Mouse (Mus musculus) kidney, postnatal 36 days (tissue): ENCODE data around the gene Vipr1.
"Not testable (repeated sequence)": the region's sequence is repeated elsewhere in the genome, so short reads cannot be mapped to it uniquely, and the experiment has no call there.

Experiments used
- DNase-seq, 2 experiments: peaks; one replicate each; pipeline ENCODE4 v3.0.0; 2021 to 2022; ENCODE audit warnings: mixed read lengths in 2 of 2

The Vipr1 gene

DNA sequence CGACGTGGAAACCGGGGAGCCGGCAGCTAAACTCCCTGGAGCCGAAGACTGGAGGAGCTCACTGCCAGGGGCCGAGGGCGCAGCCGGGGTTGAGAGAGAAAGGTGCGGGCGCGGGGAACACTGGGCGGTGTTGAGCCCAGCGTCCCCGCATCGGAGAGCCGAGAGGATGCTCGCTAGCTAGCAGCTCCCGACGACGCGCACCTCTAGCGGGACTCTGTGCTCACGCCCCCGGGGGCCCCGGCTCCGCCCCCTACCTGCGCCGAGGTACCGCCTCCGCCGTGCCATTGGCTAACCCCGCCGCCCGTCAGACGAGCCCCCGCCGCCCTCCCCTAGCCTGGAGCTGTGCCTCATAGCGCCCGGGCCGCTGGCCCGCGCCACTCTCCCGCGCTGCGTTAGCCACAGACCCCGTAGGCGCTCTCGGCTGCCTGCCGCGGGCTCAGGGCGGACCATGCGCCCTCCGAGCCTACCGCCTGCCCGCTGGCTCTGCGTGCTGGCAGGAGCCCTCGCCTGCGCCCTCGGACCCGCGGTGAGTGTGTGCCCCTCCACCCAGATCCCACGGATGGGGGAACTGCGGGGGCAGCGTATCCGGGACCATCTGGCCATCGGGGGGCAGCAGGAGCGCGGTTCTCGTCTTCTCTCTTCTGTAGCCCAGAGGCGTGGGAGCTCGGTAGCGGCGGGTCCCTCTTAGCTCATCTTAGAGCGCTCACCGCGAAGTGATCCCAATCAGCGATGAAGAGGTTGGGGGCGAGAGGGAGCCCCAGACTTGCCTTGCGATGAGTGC lies at the start of gene Vipr1:
Gene Vipr1 (plus strand): TSS at position 316 of the 781 bp plus-strand sequence.
- DNase-seq, result peak; percentile 77 to 86

DNA sequence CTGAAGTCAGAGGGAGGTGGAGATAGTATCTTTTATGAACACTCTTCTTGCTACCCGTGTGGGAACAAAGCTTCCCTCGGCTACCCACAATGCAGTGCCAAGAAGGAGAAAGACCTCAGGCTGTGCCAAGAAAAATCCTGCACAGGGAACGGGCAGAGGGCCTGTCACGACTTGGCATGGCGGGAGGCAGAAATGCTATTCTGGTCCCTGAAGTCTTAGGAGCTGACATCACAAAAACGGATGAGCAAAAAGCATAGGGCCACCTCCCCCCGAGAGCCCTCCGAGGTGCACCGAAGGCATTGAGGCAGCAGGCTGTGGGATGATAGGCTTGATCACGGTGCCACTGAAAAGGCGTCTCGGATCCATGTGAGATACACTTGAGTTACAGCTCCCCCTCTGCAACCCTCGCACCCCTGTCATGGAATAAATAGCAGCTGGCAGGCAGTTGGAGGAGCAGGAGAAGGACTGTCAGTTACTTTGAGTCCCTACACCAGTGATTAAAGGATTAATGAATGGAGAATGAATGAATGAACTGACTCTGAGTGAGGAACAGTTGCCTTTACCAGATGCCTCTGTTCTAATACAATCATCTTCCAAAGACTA lies 49.5 kb upstream of the Vipr1 start:
- no peak for DNase-seq

DNA sequence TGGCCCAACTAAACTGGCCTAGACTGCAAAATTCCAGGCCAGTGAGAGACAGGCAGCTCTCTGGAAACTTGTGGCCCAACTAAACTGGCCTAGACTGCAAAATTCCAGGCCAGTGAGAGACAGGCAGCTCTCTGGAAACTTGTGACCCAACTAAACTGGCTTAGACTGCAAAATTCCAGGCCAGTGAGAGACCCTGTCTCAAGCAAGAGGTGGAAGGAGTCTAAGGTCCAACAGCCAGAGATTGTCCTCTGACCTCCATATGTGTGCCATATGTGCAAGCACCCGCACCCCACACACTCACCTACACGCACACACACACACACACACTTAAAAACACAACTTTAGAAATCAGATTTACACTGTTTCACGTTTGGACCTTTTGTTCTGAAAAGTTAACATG lies 48.7 kb upstream of the Vipr1 start:
- DNase-seq, result not testable (repeated sequence)

- DNase-seq, result no peak
Measured at GRCm38 (mm10) chr9:121594771-121595170, 47.7 kb upstream of the Vipr1 start.

DNA sequence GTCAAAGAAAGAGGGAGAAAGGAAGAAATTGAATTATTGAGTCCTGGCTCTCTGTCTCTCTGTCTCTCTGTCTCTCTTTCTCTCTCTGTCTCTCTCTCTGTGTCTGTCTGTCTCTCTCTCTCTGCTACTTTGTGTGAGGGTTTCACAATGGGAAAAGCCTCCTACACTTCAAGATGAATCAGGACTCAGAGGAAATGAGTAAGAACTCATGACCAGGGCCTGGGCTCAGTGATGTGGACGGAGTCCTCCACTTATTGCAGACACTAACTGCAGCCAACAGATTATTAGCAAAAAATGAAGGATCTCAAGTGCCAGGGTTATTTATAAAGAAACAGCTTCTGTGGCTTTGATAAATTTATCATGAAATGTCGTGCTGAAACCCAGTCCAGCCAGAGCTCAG lies 44.4 kb upstream of the Vipr1 start:
- DNase-seq, result no peak

DNA sequence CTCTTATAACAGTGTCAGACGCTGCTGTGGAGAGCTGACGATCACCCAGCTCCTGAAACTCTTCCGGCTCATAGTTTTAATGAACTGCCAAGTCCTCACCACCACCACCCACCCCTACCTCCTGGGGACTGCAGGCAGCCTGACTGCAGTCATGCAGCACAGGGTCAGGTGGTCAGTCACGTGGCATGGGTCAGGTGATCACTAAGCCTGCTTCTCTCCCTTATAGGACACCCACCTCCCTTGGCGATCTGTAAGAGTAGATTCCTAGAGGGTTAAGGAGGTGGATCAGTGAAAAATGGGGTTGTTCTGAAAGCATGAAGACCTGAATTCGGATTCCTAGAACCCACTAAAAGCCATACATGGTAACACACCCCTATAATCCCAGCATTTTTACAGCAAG lies 43.0 kb upstream of the Vipr1 start:
- peak; percentile 45 to 58 for DNase-seq

GRCm38 (mm10) chr9:121600201-121600860 lies 42.2 kb upstream of the Vipr1 start:
- DNase-seq, result no peak

DNA sequence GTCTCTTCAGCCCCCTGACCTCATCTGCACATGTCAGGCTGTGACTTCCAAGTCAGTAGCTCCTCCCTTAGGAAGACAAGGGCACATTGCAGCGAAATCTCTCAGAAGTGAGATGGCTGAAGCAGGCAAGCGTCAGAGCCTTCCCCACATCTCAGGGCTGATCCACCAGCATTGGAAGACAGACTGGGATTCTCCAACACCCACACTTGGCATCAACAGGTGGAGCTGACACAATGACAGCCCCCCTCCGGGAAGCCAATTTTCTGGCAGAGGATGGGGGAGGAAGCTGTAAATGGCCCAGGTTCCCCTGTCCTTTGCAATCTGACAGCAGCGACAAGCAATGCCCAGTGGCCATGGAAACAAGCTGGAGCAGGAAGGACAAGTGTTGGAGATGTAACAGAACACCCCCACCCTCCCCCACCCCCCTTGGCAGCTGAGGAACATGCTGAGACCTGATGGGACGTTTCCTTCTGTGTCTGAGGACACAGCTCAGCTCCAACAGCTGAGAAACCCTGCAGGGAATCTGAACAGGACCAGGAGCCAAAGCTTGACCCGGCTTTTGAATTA lies 41.6 kb upstream of the Vipr1 start:
- no peak for DNase-seq

DNA sequence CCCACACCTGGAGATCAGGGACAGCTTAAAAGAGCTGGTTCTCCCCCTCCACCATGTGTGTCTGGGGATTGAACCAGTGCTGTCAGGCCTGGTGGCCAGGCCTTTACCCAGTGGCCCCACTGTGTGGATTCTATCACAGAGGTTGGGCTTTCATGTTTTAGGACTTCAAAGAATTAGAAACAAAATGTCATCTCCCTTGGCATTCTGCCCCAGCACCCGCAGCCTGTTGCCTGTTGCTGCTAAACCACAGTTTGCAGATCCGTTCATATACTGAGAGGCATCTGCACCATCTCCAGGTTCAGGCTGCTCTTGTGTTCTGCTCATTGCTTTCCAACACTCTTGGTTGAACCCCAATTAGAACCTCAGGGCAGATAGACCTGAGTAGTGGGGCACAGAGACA lies 40.1 kb upstream of the Vipr1 start:
- DNase-seq, result no peak

DNA sequence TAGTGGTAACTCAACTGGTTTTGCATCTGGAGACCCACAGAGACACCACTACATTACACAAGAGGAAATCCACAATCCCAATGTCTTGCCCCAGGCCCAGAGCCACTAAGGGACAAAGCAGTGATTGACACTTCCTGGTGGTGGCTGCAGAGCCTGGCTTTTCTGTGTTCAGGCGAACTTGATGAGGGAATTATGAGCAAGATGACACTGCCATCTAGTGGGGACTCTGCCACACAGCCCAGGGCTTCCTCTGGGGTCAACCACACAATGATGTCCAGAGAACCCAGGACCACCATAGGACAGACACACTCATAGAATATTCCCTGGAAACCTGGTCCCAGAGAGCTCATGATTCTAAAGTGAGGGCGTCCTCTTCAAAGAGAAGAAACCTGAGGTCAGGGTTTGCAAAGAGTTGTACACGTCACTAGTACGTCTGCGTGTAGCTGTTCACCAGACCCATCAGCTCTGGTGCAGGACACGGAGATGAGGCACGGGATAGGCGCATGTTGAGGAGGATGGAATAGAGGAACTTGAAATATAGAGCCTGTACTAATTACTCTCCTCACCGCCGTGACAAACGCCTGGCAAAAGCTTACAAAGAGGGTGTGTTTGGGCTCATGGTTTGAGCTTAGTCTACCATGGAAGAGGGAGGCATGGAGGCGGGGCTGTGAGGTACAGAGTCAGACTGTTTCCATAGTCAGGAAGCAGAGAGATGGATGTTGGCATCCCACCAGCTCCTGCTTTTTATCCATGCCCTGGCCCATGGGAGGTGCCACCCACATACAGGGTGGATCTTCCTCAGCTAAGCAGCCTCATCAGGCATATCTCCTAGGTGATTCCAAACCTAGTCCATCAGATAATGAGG lies 36.9 kb upstream of the Vipr1 start:
- peak; percentile 71 to 79 for DNase-seq

DNA sequence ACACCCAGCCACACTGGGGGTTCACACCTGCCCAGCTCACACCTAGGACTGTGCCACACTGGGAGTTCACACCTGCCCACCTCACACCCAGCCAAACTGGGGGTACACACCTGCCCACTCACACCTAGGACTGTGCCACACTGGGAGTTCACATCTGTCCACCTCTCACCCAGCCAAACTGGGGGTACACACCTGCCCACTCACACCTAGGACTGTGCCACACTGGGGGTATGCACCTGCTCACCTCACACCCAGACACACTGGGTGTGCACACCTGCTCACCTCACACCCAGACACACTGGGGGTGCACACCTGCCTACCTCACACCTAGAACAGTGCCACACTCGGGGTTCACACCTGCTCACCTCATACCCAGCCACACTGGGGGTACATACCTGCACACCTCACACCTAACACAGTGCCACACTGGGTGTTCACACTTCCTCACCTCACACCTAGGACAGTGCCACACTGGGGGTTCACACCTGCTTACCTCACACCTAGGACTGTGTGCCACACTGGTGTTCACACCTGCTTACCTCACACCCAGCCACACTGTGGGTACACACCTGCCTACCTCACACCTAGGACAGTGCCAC lies 35.9 kb upstream of the Vipr1 start:
- DNase-seq, result no peak

GRCm38 (mm10) chr9:121609381-121609780 lies 33.1 kb upstream of the Vipr1 start:
- no peak for DNase-seq

DNA sequence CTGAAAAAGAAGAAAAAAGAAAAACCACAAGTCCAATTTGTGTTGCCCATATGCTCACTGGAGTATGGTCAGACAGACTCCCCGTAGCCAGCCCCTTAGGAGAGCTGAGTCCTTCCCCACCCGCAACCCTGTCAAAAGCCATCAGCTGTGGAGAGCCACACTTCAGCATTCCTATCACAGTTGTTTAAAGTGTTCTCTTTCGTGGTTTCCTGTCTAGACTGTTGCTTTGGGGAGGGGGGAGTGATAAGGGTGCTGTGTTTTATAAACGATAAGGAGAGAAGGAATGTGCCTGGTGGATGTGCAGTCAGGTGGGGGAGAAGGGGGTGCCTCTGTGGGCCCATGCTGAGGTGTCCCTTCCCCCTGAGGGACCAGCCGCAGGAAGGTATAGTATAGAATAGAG lies 29.3 kb upstream of the Vipr1 start:
- DNase-seq, result no peak

DNA sequence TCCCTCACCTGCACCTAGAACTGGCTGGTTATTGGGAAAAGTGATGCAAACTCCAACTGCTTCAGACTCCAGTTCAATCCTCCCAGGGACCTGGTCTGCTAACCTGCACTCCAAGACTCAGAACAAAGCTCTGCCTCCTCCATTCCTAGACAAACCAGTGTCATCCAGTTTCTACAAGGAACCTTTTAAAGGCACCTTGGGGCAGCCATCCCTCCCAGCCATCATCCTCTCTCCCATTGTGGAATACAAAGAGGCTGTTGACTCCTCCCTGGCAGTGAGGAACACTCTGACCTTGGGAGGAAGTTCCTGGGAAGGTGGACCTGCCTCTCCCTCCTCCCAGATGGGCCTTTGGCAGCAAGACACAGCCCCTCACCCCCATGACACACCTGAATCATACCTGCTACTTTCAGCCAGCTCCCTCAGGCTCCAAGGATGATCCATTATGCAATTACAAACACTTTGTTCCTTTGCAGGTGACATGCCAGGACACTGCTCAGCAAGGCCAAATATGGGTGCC lies 28.2 kb upstream of the Vipr1 start:
- no peak for DNase-seq

DNA sequence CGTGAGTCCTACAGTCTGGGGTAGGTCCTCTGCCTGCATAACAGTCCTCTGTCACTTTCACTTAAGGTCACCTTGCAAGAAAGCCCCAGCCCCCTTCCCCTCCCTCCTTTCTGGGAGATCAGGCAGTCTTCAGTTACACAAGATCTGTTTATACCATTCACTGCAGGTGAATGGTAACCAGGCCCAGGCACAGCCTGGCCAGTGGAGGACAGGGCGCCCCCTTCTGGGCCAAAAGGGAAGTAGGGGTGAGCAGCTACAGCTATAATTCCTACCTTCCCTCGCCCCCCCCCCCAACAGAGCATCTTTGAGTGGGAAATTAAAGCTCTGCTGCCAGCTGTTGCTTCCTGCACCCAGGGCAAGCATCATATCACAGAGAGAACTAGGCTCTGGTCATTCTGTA lies 26.0 kb upstream of the Vipr1 start:
- DNase-seq, result peak in 1 of 2 experiments; percentile 60

- no peak for DNase-seq
Measured at GRCm38 (mm10) chr9:121619441-121619840, 23.1 kb upstream of the Vipr1 start.

GRCm38 (mm10) chr9:121623235-121623634 lies 19.3 kb upstream of the Vipr1 start:
- no peak for DNase-seq

DNA sequence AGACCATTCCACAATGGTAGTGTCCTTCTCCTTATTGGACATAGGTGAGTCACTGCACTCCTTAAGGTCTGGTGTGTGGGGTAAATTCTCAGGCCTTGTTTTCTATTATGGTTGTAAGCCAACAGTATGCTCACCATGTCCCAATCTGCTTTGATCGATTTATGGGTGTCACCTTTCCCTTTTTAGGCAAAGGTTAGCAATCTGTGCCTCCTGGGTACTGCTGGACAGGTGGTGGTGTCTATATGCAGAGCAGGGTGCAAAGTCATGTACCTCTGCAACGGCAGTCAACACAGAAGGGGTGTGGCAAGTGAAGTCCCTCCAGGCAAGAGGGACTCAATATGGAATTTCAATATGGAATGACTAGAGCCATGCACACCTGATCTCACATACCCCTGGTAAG lies 17.6 kb upstream of the Vipr1 start:
- no peak for DNase-seq

DNA sequence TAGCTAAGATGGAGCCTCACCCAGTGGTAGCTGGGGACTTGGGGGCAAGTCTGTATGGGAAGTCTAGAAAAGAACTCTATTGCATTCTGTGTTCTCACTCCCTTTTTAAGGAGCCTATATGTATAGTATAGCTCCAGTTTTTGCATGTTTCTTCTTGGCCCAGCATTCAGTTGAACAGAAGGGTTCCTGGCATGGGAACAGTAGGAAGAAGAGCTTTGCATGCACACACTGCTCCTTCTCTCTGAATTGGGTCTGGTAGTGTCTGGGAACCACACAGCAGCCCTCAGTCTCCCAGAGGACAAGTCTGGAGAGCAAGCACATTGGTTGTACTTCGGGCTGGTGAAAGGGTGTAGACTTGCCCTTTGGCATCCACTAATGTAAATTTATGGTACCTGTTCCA lies 11.9 kb upstream of the Vipr1 start:
- no peak for DNase-seq

DNA sequence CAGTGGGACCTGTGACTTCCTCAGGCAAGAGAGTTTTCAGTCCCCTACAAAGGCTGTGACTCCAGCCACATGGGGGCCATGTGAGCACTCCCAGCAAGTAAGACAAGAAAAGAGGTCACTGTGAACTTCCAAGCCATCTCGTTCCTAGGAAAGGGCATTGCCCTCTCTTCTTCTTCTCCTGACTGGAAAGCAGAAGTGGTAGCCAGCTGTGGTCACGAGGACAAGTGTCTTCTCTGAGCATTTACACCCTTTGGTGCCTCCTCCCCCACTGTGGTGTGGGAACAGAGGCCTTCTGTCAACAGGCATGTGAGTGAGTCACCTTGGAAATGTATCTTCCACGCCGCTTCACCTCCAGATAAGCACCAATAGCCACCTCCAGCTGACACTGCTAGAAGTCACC lies 10.6 kb upstream of the Vipr1 start:
- no peak for DNase-seq

DNA sequence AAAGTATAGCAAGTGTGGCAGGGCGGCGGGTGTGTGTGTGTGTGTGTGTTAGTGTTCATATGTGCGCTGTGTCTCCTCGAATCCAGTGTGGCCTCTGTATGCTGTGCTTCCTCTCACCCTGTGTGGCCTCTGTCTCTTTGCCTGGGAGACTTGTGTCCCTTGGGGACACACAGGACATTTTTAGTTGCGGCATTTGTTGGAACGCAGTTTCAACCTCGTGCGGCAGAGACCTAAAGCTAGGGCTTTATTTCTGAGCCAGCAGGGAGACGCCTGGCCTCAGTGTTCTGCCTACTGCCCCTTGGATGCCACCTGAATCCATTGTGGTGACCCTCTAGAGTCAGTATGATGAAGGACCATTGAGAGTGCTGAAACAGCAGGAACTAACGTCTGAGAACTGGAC lies 9.6 kb upstream of the Vipr1 start:
- DNase-seq, result no peak

DNA sequence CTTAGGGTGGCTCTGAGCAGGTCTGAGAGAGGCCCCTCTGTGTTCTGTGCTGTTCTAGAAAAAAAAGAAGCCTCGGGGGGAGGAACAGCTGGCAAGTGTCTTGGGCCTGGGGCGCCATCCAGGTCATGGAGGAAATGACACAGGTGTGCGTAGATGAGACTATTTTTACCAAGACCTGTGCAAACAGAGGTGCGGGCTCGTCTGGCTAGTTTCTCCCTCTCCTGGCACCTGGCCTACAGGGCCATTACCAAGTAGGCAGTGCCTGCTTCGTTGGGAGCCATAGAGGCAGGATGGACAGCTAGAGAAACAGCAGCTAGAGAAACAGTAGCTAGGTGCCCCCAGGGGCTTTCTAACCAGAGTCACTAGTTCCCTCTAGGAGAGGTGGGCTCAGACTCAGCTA lies 9.2 kb upstream of the Vipr1 start:
- no peak for DNase-seq
